Mouse (Mus musculus) Patski (cell line): Measurements from ENCODE around the gene Eps8l3. TPM values are rescaled to one million over a fixed set of nuclear protein-coding genes. Genes with fewer than 3 reads are reported as not detected.
A peak's percentile ranks its signal among the peaks of the same experiment; 100 is the strongest.
"Not testable (repeated sequence)": the region's sequence is repeated elsewhere in the genome, so short reads cannot be mapped to it uniquely, and the experiment has no call there.

Source experiments
- ATAC-seq: fragments of 100-300 bp; one replicate; pipeline ENCODE4 v1.8.0; 2021
- CTCF ChIA-PET: fragments of 350-600 bp; sonication (Branson Sonifier 250); formaldehyde crosslinking; loops from one replicate; lab custom pipeline; 2022; ENCODE audit warnings: inconsistent platforms; lab: Charles Lee
- POLR2A ChIA-PET: fragments of 350-600 bp; sonication (Branson Sonifier 250); formaldehyde crosslinking; loops from one replicate; lab custom pipeline; 2022; ENCODE audit warnings: antibody characterized with exemption, inconsistent platforms; lab: Charles Lee
- DNase-seq: peaks from one replicate; pipeline ENCODE4 v3.0.0-alpha.2; 2011; ENCODE audit warnings: low read depth, low spot score
- H3K27me3 ChIP-seq: fragments of 371-371 bp; one replicate; pipeline ENCODE4 v1.5.1; 2021
- CTCF ChIP-seq: fragments of 100-300 bp; IDR thresholded peaks from one replicate; pipeline ENCODE4 v1.5.1; 2021
- in situ Hi-C: fragments of 300-500 bp; cut with MboI; formaldehyde crosslinking; loops from 3 replicates; pipeline ENCODE4 v1.11.1; 2018; ENCODE audit warnings: low pct_unique_long_range_greater_than_20kb, mixed read lengths
- polyA plus RNA-seq: library from polyadenylated mRNA; unstranded; gene quantifications from one replicate; pipeline ENCODE4 v1.2.3, GENCODE M21; 2021

Eps8l3 gene
- polyA plus RNA-seq, 1 experiment from 2014 or later, result not detected

DNA sequence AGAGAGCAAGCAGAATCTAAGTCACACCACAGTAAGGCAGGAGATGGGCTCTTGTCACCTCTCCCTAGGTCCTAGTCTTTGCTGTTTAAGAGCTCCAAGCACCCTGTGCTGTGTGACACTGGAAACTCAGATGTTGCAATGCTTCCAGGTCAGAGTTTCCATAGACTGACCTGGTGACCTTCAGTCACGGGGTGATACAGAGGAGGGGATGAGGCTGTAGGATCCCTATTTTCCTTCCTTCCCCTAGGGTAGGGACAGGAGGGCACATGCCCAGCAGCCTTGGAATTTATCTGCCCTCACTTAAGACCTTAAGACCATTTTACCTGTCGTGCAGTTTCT lies 27.4 kb upstream of the Eps8l3 start:
- DNase-seq, result no peak
- ATAC-seq, result no peak
- H3K27me3 ChIP-seq, result no peaks in the 10 kb centered on the region
- ChIA-PET POLR2A (interaction anchor here (1.3 to 1.4 kb wide), 3 partner anchors 90 to 154 kb away, joined by 3 to 9 read pairs (median 5); partner anchors contain the start of genes Ahcyl1 and Csf1), CTCF (interaction anchor here (0.9 to 1.9 kb wide), 9 partner anchors 10 to 96 kb away, joined by 3 to 5 read pairs (median 4); no protein-coding TSS in a partner anchor)
- TF ChIP-seq CTCF, result no peak
- in situ Hi-C loops, result no loop called here

DNA sequence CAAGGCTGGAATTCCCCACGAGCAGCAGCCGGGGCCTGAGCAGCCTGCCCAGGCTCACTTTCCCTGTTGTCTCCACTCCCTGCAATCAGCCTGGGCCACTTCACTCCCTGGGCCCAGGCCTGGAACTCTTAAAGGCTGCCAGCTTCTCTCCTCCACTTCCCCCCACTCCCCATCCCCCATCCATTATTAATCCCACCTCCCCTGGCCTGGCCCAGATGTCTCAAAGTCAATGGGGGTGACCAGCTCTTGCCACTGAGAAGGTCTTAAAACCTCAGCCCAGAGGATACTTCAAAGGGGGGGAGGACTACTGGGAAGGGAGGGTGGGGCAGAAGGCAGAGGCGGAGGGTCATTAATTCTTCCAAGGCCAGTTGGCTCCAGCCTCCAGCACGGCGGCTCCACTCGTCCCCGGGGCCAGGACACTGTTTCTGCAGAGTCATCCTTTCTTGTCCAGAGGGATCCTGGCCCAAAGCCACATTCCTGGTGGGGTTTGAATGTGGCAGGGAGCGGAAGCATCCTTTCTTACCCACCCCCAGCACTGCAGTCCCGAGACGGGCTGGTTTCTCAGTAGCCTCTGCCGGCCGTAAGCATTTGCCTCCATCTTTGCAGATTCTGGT lies 26.5 kb upstream of the Eps8l3 start:
- no peaks in the 10 kb centered on the region for H3K27me3 ChIP-seq
- no peak for TF ChIP-seq CTCF
- ATAC-seq (peak; percentile 80), DNase-seq (peak; percentile 96)
- in situ Hi-C loops, result no loop called here
- CTCF ChIA-PET, result interaction anchor here (0.9 to 1.9 kb wide), 10 partner anchors 11 to 153 kb away, joined by 3 to 5 read pairs (median 4); no protein-coding TSS in a partner anchor
- POLR2A ChIA-PET, result interaction anchor here (1.1 to 1.4 kb wide), 4 partner anchors 43 to 154 kb away, joined by 3 to 9 read pairs (median 4); partner anchors contain the start of genes Ahcyl1 and Csf1

DNA sequence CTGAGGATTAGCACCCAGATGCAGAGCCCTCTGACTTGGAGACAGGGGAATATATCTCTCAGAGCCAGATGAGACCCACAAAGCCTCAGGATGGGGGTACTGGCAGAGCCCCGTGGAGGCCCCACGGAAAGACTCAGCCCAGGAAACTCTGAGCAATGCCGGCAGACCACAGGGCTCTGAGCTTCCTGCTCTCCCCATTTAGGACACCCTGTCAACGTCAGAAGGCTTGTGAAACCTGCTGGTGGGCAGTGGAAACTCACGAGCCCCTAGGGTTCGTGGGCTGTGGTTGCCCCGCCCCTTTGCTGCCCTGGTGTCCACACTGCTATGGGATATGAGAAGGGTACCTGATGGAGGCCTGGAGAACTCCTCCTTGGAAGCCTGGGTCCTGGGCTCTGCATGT lies 24.2 kb upstream of the Eps8l3 start:
- ChIA-PET CTCF (interaction anchor here (1.1 to 1.4 kb wide), 3 partner anchors 107 to 154 kb away, joined by 3 to 5 read pairs (median 4); no protein-coding TSS in a partner anchor), POLR2A (interaction anchor here (1.3 to 1.5 kb wide), 2 partner anchors 27 to 93 kb away, joined by 3 to 4 read pairs; partner anchors contain the start of gene Csf1)
- H3K27me3 ChIP-seq, result no peaks in the 10 kb centered on the region
- no peak for TF ChIP-seq CTCF
- no peak for DNase-seq
- in situ Hi-C loops, result no loop called here
- ATAC-seq, result no peak

DNA sequence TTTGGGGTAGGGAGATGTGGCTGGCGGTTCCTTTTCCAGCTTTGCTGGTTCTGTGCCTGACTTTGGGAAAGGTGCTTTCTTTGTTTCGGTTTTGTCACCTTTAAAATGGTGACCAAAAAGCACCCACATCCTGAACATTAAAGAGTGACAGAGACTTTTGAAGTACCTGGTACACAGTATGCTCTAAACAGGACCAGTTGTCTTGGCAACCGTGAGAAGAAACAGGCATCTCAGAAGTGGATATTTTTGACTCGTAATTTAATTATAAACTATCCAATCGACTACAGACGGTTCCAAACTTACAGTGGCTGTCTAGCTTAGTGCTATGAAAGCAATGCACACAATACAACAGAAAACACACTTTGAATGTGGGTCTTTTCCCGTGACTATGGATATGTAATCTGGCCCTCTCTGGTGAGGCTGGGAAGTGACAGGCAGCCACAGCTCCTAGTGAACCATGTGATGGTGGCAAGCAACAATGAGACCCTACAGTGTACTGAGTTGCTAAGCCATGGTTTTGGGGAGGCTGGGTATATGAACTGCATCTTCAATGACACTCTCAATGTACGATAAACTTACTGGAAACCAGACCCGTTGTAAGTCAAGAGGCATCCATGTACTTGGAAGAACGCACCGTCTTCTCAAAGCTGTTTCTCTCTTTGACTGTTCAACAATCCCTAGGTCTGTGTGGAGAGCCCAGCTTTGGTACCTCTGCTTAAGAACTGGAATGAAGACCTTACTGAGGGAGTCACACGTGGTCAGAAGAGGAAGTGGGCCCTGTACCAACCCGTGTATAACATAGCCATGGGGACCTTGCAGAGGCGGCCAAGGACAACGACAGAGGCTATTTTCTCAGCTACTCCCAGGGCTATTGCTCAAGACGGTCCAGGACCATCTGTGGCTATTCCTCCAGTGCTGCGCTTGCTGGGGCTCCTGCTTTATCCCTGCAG lies 23.5 kb upstream of the Eps8l3 start:
- DNase-seq (no peak), ATAC-seq (no peak)
- ChIA-PET CTCF (interaction anchor here (0.6 to 1.4 kb wide), 5 partner anchors 10 to 294 kb away, joined by 3 to 5 read pairs (median 3); no protein-coding TSS in a partner anchor), POLR2A (interaction anchor here (1.0 to 1.5 kb wide), 3 partner anchors 28 to 157 kb away, joined by 3 to 4 read pairs (median 3); partner anchors contain the start of gene Csf1)
- no peaks in the 10 kb centered on the region for H3K27me3 ChIP-seq
- TF ChIP-seq CTCF, result no peak
- in situ Hi-C loops, result no loop called here

DNA sequence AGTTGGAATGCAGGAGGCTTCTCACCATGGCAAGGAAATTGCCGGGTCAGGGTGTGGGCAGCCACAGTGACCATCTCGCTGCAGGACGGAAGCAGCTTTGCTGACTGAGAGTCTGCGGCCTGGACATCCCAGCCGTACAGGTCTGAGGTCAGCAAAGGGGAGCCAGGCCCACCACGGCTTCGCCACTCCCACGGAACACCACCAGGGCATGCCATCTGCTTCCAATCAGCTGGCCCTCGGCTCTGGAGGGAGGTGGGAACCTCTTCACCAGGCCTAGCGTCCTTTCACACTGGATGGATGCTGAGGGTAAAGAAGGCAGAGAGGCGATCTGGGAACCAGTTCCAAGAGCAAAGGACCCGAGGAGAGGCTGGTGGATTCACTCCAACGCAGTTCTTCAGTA lies 21.7 kb upstream of the Eps8l3 start:
- no peak for TF ChIP-seq CTCF
- in situ Hi-C loops, result no loop called here
- ChIA-PET POLR2A (interaction anchor here (0.7 kb wide), 1 partner anchor 792 kb away, joined by 3 read pairs; no protein-coding TSS in a partner anchor), CTCF (interaction anchor here (0.8 to 1.2 kb wide), 5 partner anchors 8 to 150 kb away, joined by 3 to 5 read pairs (median 3); no protein-coding TSS in a partner anchor)
- no peak for ATAC-seq
- no peak for DNase-seq
- H3K27me3 ChIP-seq, result no peaks in the 10 kb centered on the region

GRCm38 (mm10) chr3:107857646-107858045 lies 19.4 kb upstream of the Eps8l3 start:
- POLR2A ChIA-PET, result interaction anchor here (0.6 to 1.5 kb wide), 2 partner anchors 101 to 106 kb away, joined by 3 to 4 read pairs; no protein-coding TSS in a partner anchor
- in situ Hi-C loops, result no loop called here
- ATAC-seq, result no peak
- TF ChIP-seq CTCF, result no peak
- CTCF ChIA-PET, result interaction anchor here (1.2 to 2.3 kb wide), 5 partner anchors 9 to 168 kb away, joined by 3 to 5 read pairs (median 3); partner anchors contain the start of gene Ahcyl1
- DNase-seq, result no peak
- no peaks in the 10 kb centered on the region for H3K27me3 ChIP-seq

DNA sequence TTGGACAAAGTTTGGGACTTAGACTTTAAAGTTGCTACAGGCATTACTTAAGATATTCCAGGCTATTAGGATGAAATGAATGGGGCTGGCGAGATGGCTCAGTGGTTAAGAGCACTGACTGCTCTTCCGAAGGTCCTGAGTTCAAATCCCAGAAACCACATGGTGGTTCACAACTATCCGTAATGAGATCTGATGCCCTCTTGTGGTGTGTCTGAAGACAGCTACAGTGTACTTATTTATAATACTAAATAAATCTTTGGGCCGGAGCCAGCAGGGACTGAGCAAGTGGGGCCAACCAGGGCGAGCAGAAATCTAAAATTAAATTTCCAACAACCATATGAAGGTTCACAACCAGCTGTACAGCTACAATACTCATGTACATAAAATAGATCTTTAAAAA lies 15.5 kb upstream of the Eps8l3 start:
- not testable (repeated sequence) for ATAC-seq, H3K27me3 ChIP-seq, DNase-seq
- ChIA-PET POLR2A (interaction anchor here (0.7 to 4.8 kb wide), 4 partner anchors 10 to 164 kb away, joined by 3 to 32 read pairs (median 6); partner anchors contain the start of genes Ahcyl1 and Csf1), CTCF (interaction anchor here (0.6 to 9.7 kb wide), 5 partner anchors 31 to 203 kb away, joined by 3 to 215 read pairs (median 4); partner anchors contain the start of gene Ahcyl1)
- in situ Hi-C loops, result loop anchor here (5.0 kb wide), 4 partner anchors 64 to 294 kb away; partner anchors contain the start of gene Ahcyl1

DNA sequence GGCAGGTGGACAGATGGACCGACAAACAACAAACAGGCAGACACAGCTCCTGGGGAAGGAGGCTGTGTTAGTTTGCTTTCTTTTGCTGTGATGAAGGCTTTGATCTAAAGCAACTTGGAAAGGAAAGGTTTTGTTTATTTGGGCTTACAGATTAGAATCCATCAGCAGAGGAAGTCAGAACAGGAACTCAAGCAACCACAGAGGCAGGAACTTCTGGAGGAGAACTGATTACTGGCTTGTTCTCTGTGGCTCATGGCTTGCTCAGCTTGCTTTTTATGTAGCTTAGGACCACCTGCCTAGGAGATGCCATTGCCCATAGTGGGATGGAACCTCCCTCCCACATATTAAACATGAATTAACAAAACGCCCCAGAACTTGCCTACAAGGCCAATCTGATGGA lies 14.6 kb upstream of the Eps8l3 start:
- no peaks in the 10 kb centered on the region for H3K27me3 ChIP-seq
- in situ Hi-C loops, result loop anchor here (5.0 kb wide), 4 partner anchors 65 to 295 kb away; partner anchors contain the start of gene Ahcyl1

GRCm38 (mm10) chr3:107863471-107863870 lies 13.6 kb upstream of the Eps8l3 start:
- TF ChIP-seq CTCF, result no peak
- ATAC-seq, result no peak
- in situ Hi-C loops, result loop anchor here (5.0 kb wide), 4 partner anchors 66 to 296 kb away; partner anchors contain the start of gene Ahcyl1
- no peak for DNase-seq
- ChIA-PET CTCF (interaction anchor here (0.6 to 9.7 kb wide), 39 partner anchors 9 to 300 kb away, joined by 3 to 215 read pairs (median 4); partner anchors contain the start of genes Ahcyl1 and Csf1), POLR2A (interaction anchor here (1.1 to 4.8 kb wide), 5 partner anchors 104 to 166 kb away, joined by 3 to 32 read pairs (median 7); partner anchors contain the start of gene Ahcyl1)
- no peaks in the 10 kb centered on the region for H3K27me3 ChIP-seq

More for the DNA sequence above, 14.6 kb upstream of the Eps8l3 start:
- ATAC-seq (no peak), DNase-seq (no peak)
- POLR2A ChIA-PET, result interaction anchor here (0.9 to 4.8 kb wide), 3 partner anchors 103 to 165 kb away, joined by 3 to 32 read pairs (median 19); partner anchors contain the start of gene Ahcyl1
- TF ChIP-seq CTCF, result no peak
- CTCF ChIA-PET, result interaction anchor here (1.3 to 9.7 kb wide), 7 partner anchors 47 to 204 kb away, joined by 3 to 215 read pairs (median 10); partner anchors contain the start of gene Ahcyl1
